Mouse (Mus musculus) bone marrow macrophage, adult 2 months (primary cell): ENCODE results near the gene Ntrk2.

Experiments
- CTCF ChIP-seq: IDR thresholded peaks from 2 replicates; pipeline ENCODE4 v1.5.1; 2012; ENCODE audit warnings: low read depth, mild to moderate bottlenecking, low read length, moderate library complexity
- POLR2A ChIP-seq: IDR thresholded peaks from 2 replicates; pipeline ENCODE4 v1.6.1; 2012; ENCODE audit warnings: mild to moderate bottlenecking, low read depth, low read length, borderline replicate concordance

DNA sequence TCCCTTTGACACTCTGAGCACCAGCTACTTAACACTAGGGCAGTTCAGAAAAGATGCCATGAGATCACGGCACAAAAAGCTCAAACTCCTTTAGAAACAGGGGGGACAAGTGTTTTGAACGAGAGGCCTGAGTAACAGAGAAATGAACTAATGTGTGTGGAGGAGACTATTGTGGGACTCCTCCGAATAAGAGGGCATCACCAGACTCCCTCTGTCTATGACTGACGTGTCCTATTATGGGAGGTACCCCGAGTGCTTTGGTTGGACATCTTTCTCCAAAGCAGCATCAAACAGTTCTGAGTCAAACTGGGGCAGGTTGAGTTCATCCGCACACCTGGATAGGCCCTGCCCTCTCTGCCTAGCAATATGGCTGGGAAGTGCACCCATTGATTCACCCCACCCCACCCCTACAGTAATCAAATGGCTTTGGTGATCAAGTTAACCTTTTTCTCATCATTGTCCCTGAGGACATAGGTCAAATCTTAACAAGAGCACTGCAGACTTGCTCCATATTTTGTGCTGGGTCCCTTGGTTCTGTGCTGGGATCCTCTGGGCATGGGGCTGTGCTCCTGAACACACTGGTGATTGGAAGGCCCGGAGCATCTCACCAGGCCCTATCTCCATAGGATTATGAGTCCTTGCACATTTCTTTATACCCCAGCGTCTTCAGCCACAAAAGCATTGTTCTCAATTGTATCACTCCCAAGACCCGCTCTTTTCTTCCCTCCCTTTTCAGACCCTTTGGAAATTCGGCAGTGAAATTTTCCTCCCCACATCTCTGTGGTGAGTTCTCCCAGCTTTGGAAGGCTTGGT lies 285.9 kb downstream of the Ntrk2 start:
- TF ChIP-seq POLR2A (no peak), CTCF (no peak)
